Mouse (Mus musculus) adrenal gland, adult 8-10 months (tissue): ENCODE data around the gene Otud3. TPM values are rescaled to one million over a fixed set of nuclear protein-coding genes. Genes with fewer than 3 reads are reported as not detected.

Experiments
- total RNA-seq, 4 experiments: library from RNA; stranded (reverse); gene quantifications; 2 replicates each; pipeline ENCODE4 v1.2.4; 2022

Otud3 gene
- total RNA-seq, 4 experiments from 2014 or later = 10.6 to 11.7 (median 11.3) TPM

Other genes with a start within 250 kb of the Otud3 start
- gene Pla2g2c, start 189.2 kb downstream of the Otud3 start, total RNA-seq = under 1 TPM in 3 of 4 experiments, not detected in 1; 0.52 to 0.81 (median 0.68) TPM
- gene Ubxn10, start 176.8 kb downstream of the Otud3 start, total RNA-seq = 1 to 10 TPM; 1.0 to 3.9 (median 2.3) TPM
- gene Pla2g2f, start 156.3 kb downstream of the Otud3 start, total RNA-seq = 10 to 100 TPM; 27.9 to 46.9 (median 39.1) TPM
- 1 to 10 TPM; 1.8 to 4.1 (median 2.8) TPM for gene Pla2g2d, start 138.2 kb downstream of the Otud3 start, total RNA-seq
- 10 to 100 TPM; 13.3 to 43.8 (median 24.8) TPM for gene Pla2g5, start 50.5 kb downstream of the Otud3 start, total RNA-seq
- gene Gm13030, start 40.0 kb downstream of the Otud3 start, total RNA-seq = not detected
- gene Pla2g2e, start 36.0 kb downstream of the Otud3 start, total RNA-seq = 1 to 10 TPM in 2 of 4 experiments, under 1 TPM in 2; 0.46 to 2.9 (median 0.86) TPM
- not detected for gene Rnf186, start 53.2 kb upstream of the Otud3 start, total RNA-seq
- 10 to 100 TPM; 19.1 to 23.0 (median 21.1) TPM for gene Tmco4, start 58.9 kb upstream of the Otud3 start, total RNA-seq
- under 1 TPM; 0.48 to 0.99 (median 0.84) TPM for gene Htr6, start 161.6 kb upstream of the Otud3 start, total RNA-seq
- 10 to 100 TPM; 55.4 to 73.9 (median 64.2) TPM for gene Nbl1, start 179.0 kb upstream of the Otud3 start, total RNA-seq
- gene Minos1, start 217.2 kb upstream of the Otud3 start, total RNA-seq = 100 to 1,000 TPM; 273 to 460 (median 363) TPM